Mouse (Mus musculus) cerebellum, adult 2 months (tissue): ENCODE data around the gene Clcn1. TPM values are rescaled to one million over a fixed set of nuclear protein-coding genes. Genes with fewer than 3 reads are reported as not detected.
A peak's percentile ranks its signal among the peaks of the same experiment; 100 is the strongest.

Experiments used
- DNase-seq, 2 experiments: peaks; one replicate each; pipeline ENCODE4 v3.0.0; 2021
- H3K27ac ChIP-seq: fragments of 200-500 bp; 2 replicates; pipeline ENCODE4 v1.5.1; 2012; ENCODE audit warnings: low read length, control low read depth, inconsistent platforms; ENCODE audit not compliant: insufficient read depth
- H3K27me3 ChIP-seq: fragments of 200-500 bp; 2 replicates; pipeline ENCODE4 v1.6.1; 2012; ENCODE audit warnings: inconsistent platforms, mild to moderate bottlenecking, low read length, moderate library complexity; ENCODE audit not compliant: control insufficient read depth, insufficient read depth
- H3K4me1 ChIP-seq: fragments of 200-500 bp; 2 replicates; pipeline ENCODE4 v1.6.1; 2011; ENCODE audit warnings: low read length; ENCODE audit not compliant: control insufficient read depth, insufficient read depth
- H3K4me3 ChIP-seq: fragments of 200-500 bp; replicated peaks from 2 replicates; pipeline ENCODE3; 2011; ENCODE audit warnings: mild to moderate bottlenecking, low read depth, low read length, control low read depth; ENCODE audit not compliant: insufficient read depth
- CTCF ChIP-seq: fragments of 200-500 bp; IDR thresholded peaks from 2 replicates; pipeline ENCODE4 v1.5.1; 2011; ENCODE audit warnings: low read depth, mild to moderate bottlenecking, control low read depth, low read length, moderate library complexity, borderline replicate concordance; ENCODE audit not compliant: insufficient read depth
- POLR2A ChIP-seq: fragments of 200-500 bp; IDR thresholded peaks from 2 replicates; pipeline ENCODE4 v1.6.1; 2011; ENCODE audit warnings: low read length, control low read depth, borderline replicate concordance; ENCODE audit not compliant: insufficient read depth
- WGBS: fragments of 180-500 bp; shearing (Covaris S2); methylation state at CpG from one replicate; pipeline ENCODE4 v1.1.7; 2018; 5-methylcytosine and 5-hydroxymethylcytosine counted together
- polyA plus RNA-seq: library from polyadenylated mRNA; depleted of rRNA; stranded (reverse); fragments of >200 nt; gene quantifications from 2 replicates; pipeline ENCODE4 v1.2.3, GENCODE M21; 2012; rRNA removed

Gene Clcn1
- polyA plus RNA-seq, 1 experiment = 11.5 TPM

GRCm38 (mm10) chr6:42360231-42360840 is 73.9 kb downstream of the Clcn1 start:
- no peak overlapping the region for H3K27ac ChIP-seq
- H3K4me3 ChIP-seq = no peak overlapping the region
- WGBS = 89% methylated on average over 6 of the region's 6 CpGs
- H3K4me1 ChIP-seq = peaks cover 18% of the 10 kb centered on the region
- no peak for DNase-seq
- TF ChIP-seq POLR2A = no peak
- TF ChIP-seq CTCF = no peak
- H3K27me3 ChIP-seq = no peaks in the 10 kb centered on the region

- H3K4me1 ChIP-seq = peaks cover 12% of the 10 kb centered on the region
- H3K27me3 ChIP-seq = no peaks in the 10 kb centered on the region
- 93% methylated on average over 13 of the region's 13 CpGs for whole genome bisulfite sequencing
- no peak overlapping the region for H3K4me3 ChIP-seq
- no peak for DNase-seq
- no peak overlapping the region for H3K27ac ChIP-seq
- TF ChIP-seq POLR2A (no peak), CTCF (no peak)
Measured at GRCm38 (mm10) chr6:42361041-42361895, 74.8 kb downstream of the Clcn1 start.

- Histone ChIP-seq H3K4me3 (no peak overlapping the region), H3K27me3 (no peaks in the 10 kb centered on the region), H3K27ac (no peak overlapping the region), H3K4me1 (peaks cover 12% of the 10 kb centered on the region)
- WGBS = 35% methylated on average over 1 of the region's 1 CpGs
- DNase-seq = no peak
- no peak for TF ChIP-seq POLR2A
- no peak for TF ChIP-seq CTCF
Measured at GRCm38 (mm10) chr6:42362074-42362473, 75.6 kb downstream of the Clcn1 start.

- Histone ChIP-seq H3K4me3 (no peak overlapping the region), H3K27me3 (no peaks in the 10 kb centered on the region), H3K27ac (no peak overlapping the region), H3K4me1 (peaks cover 12% of the 10 kb centered on the region)
- 48% methylated on average over 1 of the region's 1 CpGs for WGBS
- TF ChIP-seq POLR2A (no peak), CTCF (no peak)
- DNase-seq = peak in 1 of 2 experiments; percentile 18
Measured at GRCm38 (mm10) chr6:42362497-42362896, 76.0 kb downstream of the Clcn1 start.

DNA sequence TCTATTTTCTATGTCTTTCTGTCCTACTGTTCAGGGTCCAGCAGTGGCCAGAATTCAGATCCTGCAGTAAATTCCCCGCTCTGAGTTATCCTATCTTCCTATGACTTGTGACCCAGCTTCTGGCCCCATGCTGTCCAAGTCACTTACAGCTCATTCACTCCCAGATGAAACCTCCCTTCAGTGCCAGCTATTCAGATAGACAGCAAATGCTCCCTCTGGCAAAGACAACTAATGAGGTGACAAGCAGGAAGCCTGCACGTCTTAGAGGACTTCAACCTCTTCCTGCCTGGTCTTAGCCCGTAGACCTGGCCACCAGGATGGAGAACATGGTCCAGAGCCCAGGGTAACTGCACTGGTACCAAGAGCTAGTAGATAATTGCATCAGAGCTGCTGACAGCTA is 76.5 kb downstream of the Clcn1 start:
- 8% methylated on average over 3 of the region's 3 CpGs for WGBS
- H3K4me3 ChIP-seq = no peak overlapping the region
- H3K27ac ChIP-seq = no peak overlapping the region
- H3K27me3 ChIP-seq = no peaks in the 10 kb centered on the region
- DNase-seq = peak; percentile 38 to 53
- H3K4me1 ChIP-seq = peaks cover 12% of the 10 kb centered on the region
- TF ChIP-seq CTCF = no peak
- no peak for TF ChIP-seq POLR2A

- Histone ChIP-seq H3K27me3 (no peaks in the 10 kb centered on the region), H3K4me3 (no peak overlapping the region), H3K27ac (no peak overlapping the region), H3K4me1 (peaks cover 9% of the 10 kb centered on the region; the same call in 1 of the 2 replicates)
- no peak for DNase-seq
- TF ChIP-seq CTCF (no peak), POLR2A (no peak)
- 76% methylated on average over 4 of the region's 4 CpGs for WGBS
Measured at GRCm38 (mm10) chr6:42364066-42364465, 77.6 kb downstream of the Clcn1 start.

DNA sequence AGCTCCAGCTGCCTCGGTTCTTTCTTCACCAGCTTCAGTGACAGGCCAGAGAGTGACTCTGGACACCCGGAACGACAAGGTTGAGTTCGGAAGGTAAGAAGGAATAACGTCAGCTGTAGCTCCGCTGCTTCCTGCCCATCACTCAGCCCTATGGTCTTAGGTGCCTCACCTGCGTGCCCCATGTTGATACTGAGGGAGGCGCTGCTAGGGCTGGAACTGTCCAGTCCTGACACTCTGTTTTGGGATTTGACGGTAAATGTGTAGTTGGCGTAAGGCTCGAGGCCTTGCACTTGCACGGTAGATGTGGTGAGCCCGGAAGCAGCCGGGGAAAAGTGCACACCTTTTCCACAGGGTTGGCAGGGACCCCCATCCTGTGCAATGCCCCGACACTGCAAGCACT is 78.1 kb downstream of the Clcn1 start:
- Histone ChIP-seq H3K27ac (no peak overlapping the region), H3K27me3 (no peaks in the 10 kb centered on the region), H3K4me1 (peaks cover 9% of the 10 kb centered on the region; the same call in 1 of the 2 replicates), H3K4me3 (no peak overlapping the region)
- TF ChIP-seq POLR2A = no peak
- TF ChIP-seq CTCF = no peak
- no peak for DNase-seq
- 92% methylated on average over 15 of the region's 15 CpGs for WGBS

- peaks cover 9% of the 10 kb centered on the region; the same call in 1 of the 2 replicates for H3K4me1 ChIP-seq
- TF ChIP-seq POLR2A (no peak), CTCF (no peak)
- WGBS = 92% methylated on average over 6 of the region's 6 CpGs
- no peak for DNase-seq
- no peak overlapping the region for H3K4me3 ChIP-seq
- H3K27me3 ChIP-seq = no peaks in the 10 kb centered on the region
- no peak overlapping the region for H3K27ac ChIP-seq
Measured at GRCm38 (mm10) chr6:42365215-42365614, 78.7 kb downstream of the Clcn1 start.

Other genes starting within 250 kb of the Clcn1 start
- not detected in 2 replicates for gene Sva, start 248.3 kb upstream of the Clcn1 start, polyA plus RNA-seq
- gene Tas2r139, start 145.7 kb upstream of the Clcn1 start, polyA plus RNA-seq = not detected in 2 replicates
- gene Tas2r144, start 71.4 kb upstream of the Clcn1 start, polyA plus RNA-seq = not detected in 2 replicates
- gene Gstk1, start 40.8 kb upstream of the Clcn1 start, polyA plus RNA-seq = 28.8 and 30.5 TPM in 2 replicates
- not detected in 2 replicates for gene Tmem139, start 24.7 kb upstream of the Clcn1 start, polyA plus RNA-seq
- gene Casp2, start 21.7 kb upstream of the Clcn1 start, polyA plus RNA-seq = 26.1 and 31.3 TPM in 2 replicates
- 102 and 117 TPM in 2 replicates for gene Fam131b, start 38.0 kb downstream of the Clcn1 start, polyA plus RNA-seq
- 123 and 129 TPM in 2 replicates for gene Zyx, start 62.9 kb downstream of the Clcn1 start, polyA plus RNA-seq
- gene Epha1, start 86.6 kb downstream of the Clcn1 start, polyA plus RNA-seq = 0.43 and 0.46 TPM in 2 replicates
- 0.33 and 1.0 TPM in 2 replicates for gene Tas2r143, start 113.6 kb downstream of the Clcn1 start, polyA plus RNA-seq
- 0.72 and 0.84 TPM in 2 replicates for gene Tas2r135, start 118.7 kb downstream of the Clcn1 start, polyA plus RNA-seq
- 0.19 and 0.20 TPM in 2 replicates for gene Tas2r126, start 147.8 kb downstream of the Clcn1 start, polyA plus RNA-seq
- gene Olfr458, start 178.5 kb downstream of the Clcn1 start, polyA plus RNA-seq = not detected in 2 replicates
- gene Olfr457, start 189.7 kb downstream of the Clcn1 start, polyA plus RNA-seq = not detected in 2 replicates
- not detected in 2 replicates for gene Olfr456, start 200.5 kb downstream of the Clcn1 start, polyA plus RNA-seq